Mouse (Mus musculus) olfactory bulb, adult 2 months (tissue): ENCODE results near the gene Flt3l. TPM values are rescaled to one million over a fixed set of nuclear protein-coding genes. Genes with fewer than 3 reads are reported as not detected.

Source experiments
- H3K27ac ChIP-seq: fragments of 200-500 bp; 2 replicates; pipeline ENCODE4 v1.5.1; 2012; ENCODE audit warnings: low read depth, low read length; ENCODE audit not compliant: insufficient read depth
- H3K4me1 ChIP-seq: fragments of 200-500 bp; 2 replicates; pipeline ENCODE4 v1.6.1; 2012; ENCODE audit warnings: low read length; ENCODE audit not compliant: control insufficient read depth, insufficient read depth
- H3K4me3 ChIP-seq: fragments of 200-500 bp; 2 replicates; pipeline ENCODE4 v1.5.1; 2012; ENCODE audit warnings: mild to moderate bottlenecking, low read depth, low read length, moderate library complexity; ENCODE audit not compliant: insufficient read depth
- CTCF ChIP-seq: fragments of 200-500 bp; IDR thresholded peaks from 2 replicates; pipeline ENCODE4 v1.5.1; 2012; ENCODE audit warnings: low read depth, mild to moderate bottlenecking, low read length, moderate library complexity; ENCODE audit not compliant: insufficient read depth
- POLR2A ChIP-seq: fragments of 200-500 bp; IDR thresholded peaks from 2 replicates; pipeline ENCODE4 v1.6.1; 2012; ENCODE audit warnings: mild to moderate bottlenecking, low read depth, low read length, moderate library complexity; ENCODE audit not compliant: insufficient read depth
- WGBS: fragments of 180-500 bp; shearing (Covaris S2); methylation state at CpG from one replicate; pipeline ENCODE4 v1.1.7; 2018; 5-methylcytosine and 5-hydroxymethylcytosine counted together
- polyA plus RNA-seq: library from polyadenylated mRNA; stranded (reverse); fragments of >200 nt; gene quantifications from 2 replicates; pipeline ENCODE4 v1.2.4, GENCODE M21; 2012; ENCODE audit warnings: low replicate concordance; ENCODE audit not compliant: missing spikeins, insufficient read depth, insufficient read length

Flt3l gene
- polyA plus RNA-seq, 1 experiment = not detected

- TF ChIP-seq POLR2A (no peak), CTCF (no peak)
- Histone ChIP-seq H3K27ac (no peak overlapping the region), H3K4me3 (no peak overlapping the region), H3K4me1 (peaks cover 4% of the 10 kb centered on the region; the same call in 1 of the 2 replicates)
- WGBS = 72% methylated on average over 4 of the region's 4 CpGs
These were observed 14.1 kb upstream of the Flt3l start for GRCm38 (mm10) chr7:45150321-45150720.

DNA sequence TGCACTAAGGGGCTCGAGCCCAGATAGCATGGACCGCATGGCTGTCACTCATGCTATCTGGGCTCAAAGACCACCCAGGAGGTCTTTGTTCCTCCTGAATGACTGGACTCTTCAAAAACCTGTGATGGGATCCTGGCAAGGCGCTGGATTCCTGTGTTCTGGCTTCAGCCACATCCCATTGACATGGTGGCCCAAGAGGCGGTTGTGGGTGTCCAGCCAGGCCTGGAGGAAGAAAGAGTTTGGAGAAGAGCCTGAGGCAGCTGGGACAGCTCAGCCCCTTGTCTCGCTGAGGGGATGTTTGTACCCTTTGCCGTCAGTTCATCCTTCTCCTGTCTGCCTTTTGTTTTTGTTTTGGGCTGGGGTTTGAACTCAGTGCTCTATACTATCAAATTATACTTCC is 13.3 kb upstream of the Flt3l start:
- H3K27ac ChIP-seq = no peak overlapping the region
- no peak overlapping the region for H3K4me3 ChIP-seq
- no peaks in the 10 kb centered on the region for H3K4me1 ChIP-seq
- TF ChIP-seq CTCF (no peak), POLR2A (no peak)
- WGBS = 75% methylated on average over 6 of the region's 6 CpGs

DNA sequence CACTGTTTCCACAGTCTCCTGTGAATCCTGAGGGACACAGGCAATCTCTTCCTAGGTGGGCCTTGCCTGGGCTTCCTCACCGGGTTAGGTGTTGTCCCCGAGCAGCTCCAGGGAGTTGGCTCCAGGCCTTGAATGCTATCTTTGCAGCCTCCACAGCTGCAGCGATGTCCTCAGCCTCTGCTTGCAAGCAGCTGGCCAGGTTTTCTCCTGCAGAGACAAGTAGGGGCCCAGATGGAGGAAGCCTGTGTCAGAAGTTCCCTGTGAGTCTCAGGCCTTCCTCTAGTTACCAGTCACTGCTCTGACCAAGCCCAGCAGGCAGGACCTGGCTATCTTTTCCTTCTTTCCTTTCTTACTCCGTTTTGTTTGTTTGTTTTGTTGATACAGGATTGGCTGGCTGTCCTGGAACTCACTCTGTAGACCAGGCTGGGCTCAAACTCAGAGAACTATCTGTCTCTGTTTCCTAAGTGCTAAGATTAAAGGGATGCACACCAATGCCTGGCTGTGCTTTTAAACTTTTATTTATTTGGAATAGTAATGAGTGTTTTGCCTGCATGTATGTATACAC is 12.4 kb upstream of the Flt3l start:
- no peak for TF ChIP-seq POLR2A
- no peak for TF ChIP-seq CTCF
- H3K4me3 ChIP-seq = no peak overlapping the region
- H3K4me1 ChIP-seq = no peaks in the 10 kb centered on the region
- H3K27ac ChIP-seq = no peak overlapping the region
- WGBS = 69% methylated on average over 4 of the region's 4 CpGs

DNA sequence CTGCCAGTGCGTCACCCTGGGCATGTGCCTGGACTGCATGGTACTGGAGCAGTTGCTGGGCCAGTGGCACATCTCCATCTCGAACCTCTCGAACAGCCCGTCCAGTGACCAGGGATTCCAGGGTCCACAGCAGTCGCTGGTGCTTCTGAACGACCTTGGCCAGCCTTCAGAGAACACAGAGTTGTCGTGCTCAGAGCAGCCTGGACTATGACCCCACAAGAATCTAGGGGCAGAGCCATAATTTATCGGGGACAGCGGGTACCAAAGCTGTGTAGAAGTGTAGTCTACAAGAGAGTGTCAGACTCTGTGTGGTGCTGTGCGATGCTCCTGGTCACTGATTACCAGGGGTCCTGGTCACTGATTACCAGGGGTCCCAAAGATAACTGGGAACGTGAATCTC is 11.7 kb upstream of the Flt3l start:
- Histone ChIP-seq H3K4me1 (no peaks in the 10 kb centered on the region), H3K4me3 (no peak overlapping the region), H3K27ac (no peak overlapping the region)
- 94% methylated on average over 11 of the region's 11 CpGs for WGBS
- TF ChIP-seq POLR2A = no peak
- TF ChIP-seq CTCF = no peak

GRCm38 (mm10) chr7:45147267-45147666 is 11.0 kb upstream of the Flt3l start:
- TF ChIP-seq CTCF = no peak
- Histone ChIP-seq H3K4me3 (no peak overlapping the region), H3K27ac (no peak overlapping the region), H3K4me1 (no peaks in the 10 kb centered on the region)
- 94% methylated on average over 11 of the region's 11 CpGs for WGBS

DNA sequence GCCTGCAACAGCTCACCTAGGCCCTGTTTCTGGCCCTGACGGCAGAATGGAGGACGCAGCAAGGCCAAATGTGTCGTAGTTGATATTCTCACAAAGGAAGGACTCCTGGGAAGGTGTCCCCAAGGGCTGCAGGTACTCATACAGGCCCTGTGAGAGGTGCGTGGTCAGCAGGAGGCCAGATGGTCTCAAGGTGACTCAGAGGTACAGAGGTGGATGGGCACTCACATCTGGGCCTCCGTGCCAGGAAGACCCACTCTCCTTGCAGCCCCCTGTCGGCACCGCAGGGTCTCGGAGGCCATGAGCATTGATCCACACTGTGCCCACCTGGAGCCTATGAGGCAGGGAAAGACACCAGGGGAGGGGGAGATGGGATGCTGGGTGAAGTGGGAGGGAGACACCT is 9.2 kb upstream of the Flt3l start:
- no peak overlapping the region for H3K4me3 ChIP-seq
- no peak overlapping the region for H3K27ac ChIP-seq
- 96% methylated on average over 8 of the region's 8 CpGs for WGBS
- H3K4me1 ChIP-seq = no peaks in the 10 kb centered on the region
- TF ChIP-seq CTCF = no peak
- TF ChIP-seq POLR2A = no peak

DNA sequence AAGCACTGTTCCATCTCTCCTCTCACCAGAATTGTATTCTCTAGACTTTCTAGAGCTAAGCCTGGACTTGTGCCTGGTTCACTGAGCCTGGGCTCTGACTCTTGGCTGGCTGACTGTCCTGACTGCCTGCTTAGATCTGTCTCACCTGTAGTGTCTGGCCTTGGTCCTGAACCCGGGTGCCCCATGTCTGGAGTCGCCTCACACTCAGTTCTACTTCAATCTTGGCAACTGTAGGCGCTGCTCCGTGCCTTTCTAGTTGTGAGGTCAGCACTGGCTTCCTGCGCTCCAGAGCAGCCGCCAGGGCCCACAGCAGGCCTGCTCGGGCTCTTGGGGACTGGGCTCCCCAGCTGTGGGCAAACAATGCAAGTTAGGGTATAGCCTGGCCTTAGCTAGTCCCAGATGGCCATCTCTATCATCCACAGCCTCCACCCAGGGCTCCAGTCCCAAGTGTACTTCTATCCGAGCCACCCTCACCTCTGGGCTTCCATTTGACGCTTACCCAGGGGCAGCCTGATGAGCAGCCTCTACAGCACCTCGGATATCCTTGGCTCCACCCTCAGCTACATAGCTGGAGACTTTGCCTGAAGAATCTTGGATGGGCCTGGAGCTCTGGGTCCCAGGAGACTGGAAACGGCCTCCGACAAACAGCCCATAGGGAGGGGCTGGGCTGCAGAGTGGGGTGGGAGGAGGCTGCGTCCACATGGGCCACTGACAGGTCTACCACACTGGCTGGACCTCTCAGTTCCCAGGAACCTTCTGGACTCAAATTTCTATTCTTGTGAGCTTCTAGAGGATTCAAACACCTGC is 8.3 kb upstream of the Flt3l start:
- TF ChIP-seq POLR2A (no peak), CTCF (no peak)
- Histone ChIP-seq H3K4me3 (no peak overlapping the region), H3K27ac (no peak overlapping the region), H3K4me1 (no peaks in the 10 kb centered on the region)
- 94% methylated on average over 13 of the region's 13 CpGs for WGBS

- TF ChIP-seq CTCF = no peak
- TF ChIP-seq POLR2A = no peak
- Histone ChIP-seq H3K4me3 (no peak overlapping the region), H3K4me1 (no peaks in the 10 kb centered on the region), H3K27ac (no peak overlapping the region)
- 92% methylated on average over 5 of the region's 5 CpGs for WGBS
These were observed 5.7 kb upstream of the Flt3l start for GRCm38 (mm10) chr7:45141914-45142313.

- WGBS = 88% methylated on average over 3 of the region's 3 CpGs
- TF ChIP-seq CTCF = no peak
- no peak for TF ChIP-seq POLR2A
- H3K27ac ChIP-seq = no peak overlapping the region
- no peaks in the 10 kb centered on the region for H3K4me1 ChIP-seq
- no peak overlapping the region for H3K4me3 ChIP-seq
These were observed 5.1 kb upstream of the Flt3l start for GRCm38 (mm10) chr7:45141319-45141718.
